Mouse (Mus musculus): ENCODE measurements at regions not wholly inside any gene's neighbourhood (a gene's known extent, or its start where the extent isn't known, plus 50 kb on each side); places are given as distances from the start of the nearest gene placed in this dataset.

DNA sequence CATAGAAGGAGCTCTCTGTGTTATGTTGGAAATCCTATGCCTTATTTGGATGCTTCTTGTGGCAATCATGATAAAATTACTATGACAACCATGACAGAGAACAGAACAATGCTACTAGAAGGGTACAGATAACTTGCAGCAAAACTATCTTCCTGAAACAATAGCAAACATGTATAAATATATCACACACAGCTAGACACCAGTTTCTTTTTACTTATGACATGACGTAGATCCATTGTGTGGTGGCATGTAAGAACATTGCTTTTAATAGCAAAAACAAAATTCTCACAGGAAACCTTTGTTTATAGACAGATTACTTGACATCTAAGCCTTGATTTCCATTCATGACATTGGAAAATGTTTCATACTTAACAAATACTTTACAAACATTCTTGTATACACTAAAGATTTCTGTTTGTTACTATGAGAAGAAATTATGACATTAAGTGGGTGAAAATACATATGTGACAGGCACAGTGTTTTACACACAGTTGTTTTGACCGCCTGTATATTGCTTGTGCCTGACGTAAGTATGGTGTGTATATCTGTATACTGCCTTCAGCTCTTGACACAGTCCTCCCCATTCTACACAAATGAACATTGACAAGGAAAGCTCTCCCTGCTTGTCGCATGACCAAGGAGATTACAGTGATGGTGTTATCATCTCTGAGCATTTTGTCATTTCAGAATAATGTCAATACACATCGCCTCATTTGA is 113.6 kb upstream of the Emcn start:
- ATAC-seq (ENCODE audit: insufficient number of reproducible peaks, insufficient read depth, low FRiP score, low read depth) = no peak
- H3K9ac ChIP-seq (ENCODE audit: low read length) = no peak overlapping the region
- H3K27ac ChIP-seq (replicated peaks in 1 of 2; ENCODE audit: control insufficient read depth in 1 of 2, insufficient read depth in 1 of 2, low read depth in 2 of 2, low read length in 2 of 2) = peak overlapping the region in 1 of 2 experiments; percentile 38; a peak in 1 of 4 replicates
- no peaks in the 10 kb centered on the region for H3K36me3 ChIP-seq (ENCODE audit: control insufficient read depth, insufficient read depth, low read length)
- H3K4me2 ChIP-seq (ENCODE audit: low read length) = no peak overlapping the region
- no peak overlapping the region for H3K4me3 ChIP-seq (ENCODE audit: control insufficient read depth in 1 of 2, insufficient read depth in 1 of 2, low read depth in 1 of 2, low read length in 2 of 2)
- no peaks in the 10 kb centered on the region for H3K27me3 ChIP-seq (ENCODE audit: control insufficient read depth, insufficient read depth, low read length)
- WGBS = 62% methylated on average over 5 of the region's 5 CpGs
- no peaks in the 10 kb centered on the region for H3K9me3 ChIP-seq (ENCODE audit: control insufficient read depth, low read length)
- H3K4me1 ChIP-seq (ENCODE audit: control insufficient read depth in 2 of 2, insufficient read depth in 2 of 2, low read length in 2 of 2) = peaks cover 2 to 3% of the 10 kb centered on the region in 2 experiments; a peak in 1 of 4 replicates

DNA sequence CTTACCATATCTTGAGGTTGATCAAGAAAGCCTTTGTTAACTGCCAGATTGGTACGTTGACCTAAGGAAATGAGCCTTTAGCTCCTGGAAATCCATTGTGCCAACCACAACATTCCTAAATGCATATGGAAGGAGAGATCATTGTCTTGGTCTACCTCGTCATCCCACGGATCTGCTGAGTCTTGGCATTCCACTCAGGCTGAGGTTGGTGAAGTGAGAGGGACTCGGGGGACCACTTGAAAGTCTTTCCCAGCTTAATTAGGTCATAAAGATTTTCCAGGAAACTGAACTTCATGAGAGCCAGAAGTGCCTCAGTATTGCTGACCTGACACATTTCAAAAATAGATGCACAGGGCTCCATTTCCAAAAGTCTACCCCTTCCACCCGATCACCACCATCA is 112.5 kb upstream of the Emcn start:
- Histone ChIP-seq H3K9me3 (ENCODE audit: control insufficient read depth, low read length) (no peaks in the 10 kb centered on the region), H3K27me3 (ENCODE audit: control insufficient read depth, insufficient read depth, low read length) (no peaks in the 10 kb centered on the region), H3K36me3 (ENCODE audit: control insufficient read depth, insufficient read depth, low read length) (no peaks in the 10 kb centered on the region), H3K4me2 (ENCODE audit: low read length) (no peak overlapping the region), H3K9ac (ENCODE audit: low read length) (no peak overlapping the region), H3K4me1 (ENCODE audit: control insufficient read depth in 2 of 2, insufficient read depth in 2 of 2, low read length in 2 of 2) (peaks cover 2 to 3% of the 10 kb centered on the region in 2 experiments; a peak in 1 of 4 replicates), H3K27ac (replicated peaks in 1 of 2; ENCODE audit: control insufficient read depth in 1 of 2, insufficient read depth in 1 of 2, low read depth in 2 of 2, low read length in 2 of 2) (no peak overlapping the region), H3K4me3 (ENCODE audit: control insufficient read depth in 1 of 2, insufficient read depth in 1 of 2, low read depth in 1 of 2, low read length in 2 of 2) (no peak overlapping the region)
- 0 out of 2 replicates have a peak, but pooled peaks have one; percentile 3 for ATAC-seq (ENCODE audit: insufficient number of reproducible peaks, insufficient read depth, low FRiP score, low read depth)
- 64% methylated on average over 5 of the region's 5 CpGs for WGBS

DNA sequence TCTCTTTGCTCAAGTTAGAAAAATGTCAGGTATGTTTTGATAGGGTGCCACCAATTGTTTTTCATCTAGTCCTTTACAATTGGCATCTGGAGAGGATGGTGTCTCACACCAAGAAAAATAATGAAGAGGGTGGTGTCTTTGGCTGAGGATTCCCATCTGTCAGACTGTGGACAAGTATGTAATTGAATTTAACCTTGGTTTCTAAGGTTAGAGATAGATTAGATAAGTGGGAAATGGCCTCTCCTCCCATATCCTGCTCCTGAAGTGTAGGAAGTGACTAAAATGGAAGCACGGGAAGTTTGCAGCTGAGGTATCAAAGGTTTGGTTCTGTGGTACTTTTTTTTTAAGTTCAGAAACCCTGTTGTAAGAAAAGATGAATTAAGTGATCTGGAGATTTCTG is 98.0 kb upstream of the Emcn start:
- Histone ChIP-seq H3K27ac (replicated peaks in 1 of 2; ENCODE audit: control insufficient read depth in 1 of 2, insufficient read depth in 1 of 2, low read depth in 2 of 2, low read length in 2 of 2) (no peak overlapping the region), H3K9me3 (ENCODE audit: control insufficient read depth, low read length) (no peaks in the 10 kb centered on the region)

DNA sequence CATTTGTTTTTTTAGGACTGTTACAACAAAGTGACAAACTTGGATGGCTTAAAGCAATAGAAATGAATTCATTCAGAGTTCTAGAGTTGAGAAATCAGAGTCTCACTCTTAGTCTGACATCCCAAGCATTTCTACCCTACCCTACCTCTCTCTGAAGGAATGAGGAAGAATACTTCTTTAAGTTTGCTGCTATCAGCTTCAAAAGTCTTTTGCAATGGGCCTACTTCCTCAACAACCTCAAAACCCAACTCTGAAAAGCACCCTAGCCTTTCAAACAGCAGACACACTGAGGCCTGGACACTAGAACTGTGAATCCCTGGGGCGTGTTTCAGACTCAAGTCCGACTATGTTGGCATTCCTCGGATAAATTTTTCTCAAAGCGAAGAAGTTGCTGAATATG is 77.0 kb upstream of the Emcn start:
- WGBS = 87% methylated on average over 4 of the region's 4 CpGs
- Histone ChIP-seq H3K27ac (replicated peaks in 1 of 2; ENCODE audit: control insufficient read depth in 1 of 2, insufficient read depth in 1 of 2, low read depth in 2 of 2, low read length in 2 of 2) (no peak overlapping the region), H3K4me3 (ENCODE audit: control insufficient read depth in 1 of 2, insufficient read depth in 1 of 2, low read depth in 1 of 2, low read length in 2 of 2) (no peak overlapping the region), H3K27me3 (ENCODE audit: control insufficient read depth, insufficient read depth, low read length) (no peaks in the 10 kb centered on the region), H3K36me3 (ENCODE audit: control insufficient read depth, insufficient read depth, low read length) (no peaks in the 10 kb centered on the region), H3K4me2 (ENCODE audit: low read length) (no peak overlapping the region), H3K9me3 (ENCODE audit: control insufficient read depth, low read length) (no peaks in the 10 kb centered on the region), H3K9ac (ENCODE audit: low read length) (no peak overlapping the region), H3K4me1 (ENCODE audit: control insufficient read depth in 2 of 2, insufficient read depth in 2 of 2, low read length in 2 of 2) (no peaks in the 10 kb centered on the region)
- ATAC-seq (ENCODE audit: insufficient number of reproducible peaks, insufficient read depth, low FRiP score, low read depth) = no peak

More for the DNA sequence above, 98.0 kb upstream of the Emcn start:
- Histone ChIP-seq H3K9ac (ENCODE audit: low read length) (no peak overlapping the region), H3K4me3 (ENCODE audit: control insufficient read depth in 1 of 2, insufficient read depth in 1 of 2, low read depth in 1 of 2, low read length in 2 of 2) (no peak overlapping the region), H3K27me3 (ENCODE audit: control insufficient read depth, insufficient read depth, low read length) (no peaks in the 10 kb centered on the region), H3K4me1 (ENCODE audit: control insufficient read depth in 2 of 2, insufficient read depth in 2 of 2, low read length in 2 of 2) (no peaks in the 10 kb centered on the region), H3K4me2 (ENCODE audit: low read length) (no peak overlapping the region), H3K36me3 (ENCODE audit: control insufficient read depth, insufficient read depth, low read length) (no peaks in the 10 kb centered on the region)
- 29% methylated on average over 1 of the region's 1 CpGs for WGBS
- no peak for ATAC-seq (ENCODE audit: insufficient number of reproducible peaks, insufficient read depth, low FRiP score, low read depth)

DNA sequence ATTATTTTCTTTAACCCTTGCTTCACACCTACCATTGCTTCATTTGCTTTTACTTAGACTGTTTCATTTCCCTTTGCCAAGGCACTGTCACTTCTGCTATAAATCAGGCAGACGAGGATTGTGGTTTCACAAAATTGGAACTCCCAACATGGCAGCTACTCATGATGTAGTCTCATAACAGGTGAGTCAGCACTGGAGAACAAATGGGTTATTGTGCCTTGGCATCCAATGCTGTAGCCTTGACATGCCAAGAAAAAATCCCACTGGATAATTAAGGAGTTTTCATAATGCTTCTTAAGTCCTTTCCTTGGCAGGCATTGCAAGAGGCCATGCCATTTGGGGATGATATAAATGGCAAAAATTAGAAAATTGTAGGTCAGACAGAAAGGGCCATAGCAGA is 73.1 kb upstream of the Emcn start:
- no peaks in the 10 kb centered on the region for H3K36me3 ChIP-seq (ENCODE audit: control insufficient read depth, insufficient read depth, low read length)
- no peaks in the 10 kb centered on the region for H3K9me3 ChIP-seq (ENCODE audit: control insufficient read depth, low read length)
- no peak overlapping the region for H3K9ac ChIP-seq (ENCODE audit: low read length)
- H3K27ac ChIP-seq (replicated peaks in 1 of 2; ENCODE audit: control insufficient read depth in 1 of 2, insufficient read depth in 1 of 2, low read depth in 2 of 2, low read length in 2 of 2) = no peak overlapping the region
- ATAC-seq (ENCODE audit: insufficient number of reproducible peaks, insufficient read depth, low FRiP score, low read depth) = no peak
- H3K4me3 ChIP-seq (ENCODE audit: control insufficient read depth in 1 of 2, insufficient read depth in 1 of 2, low read depth in 1 of 2, low read length in 2 of 2) = no peak overlapping the region
- H3K4me1 ChIP-seq (ENCODE audit: control insufficient read depth in 2 of 2, insufficient read depth in 2 of 2, low read length in 2 of 2) = no peaks in the 10 kb centered on the region
- H3K27me3 ChIP-seq (ENCODE audit: control insufficient read depth, insufficient read depth, low read length) = no peaks in the 10 kb centered on the region
- WGBS = 87% methylated on average over 1 of the region's 1 CpGs
- no peak overlapping the region for H3K4me2 ChIP-seq (ENCODE audit: low read length)

DNA sequence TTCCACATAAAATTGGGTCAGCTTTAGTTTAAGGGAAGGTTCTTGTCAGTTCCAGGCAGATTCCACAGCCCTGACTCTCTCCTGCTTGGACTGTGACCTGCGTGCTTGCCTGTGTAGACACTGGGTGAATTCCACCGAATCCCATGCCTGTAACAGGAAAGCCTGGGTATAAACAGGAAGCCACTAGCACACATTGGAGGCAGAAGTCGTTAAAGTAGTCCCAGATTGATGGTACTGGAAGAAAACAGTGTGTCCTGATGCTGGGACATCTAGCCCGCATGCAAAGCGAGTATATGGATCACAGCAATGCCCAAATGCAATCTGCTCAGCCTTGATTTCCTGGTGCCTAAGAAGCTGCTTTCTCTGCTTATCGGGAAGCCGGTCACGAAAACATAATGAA is 65.4 kb upstream of the Emcn start:
- Histone ChIP-seq H3K27ac (replicated peaks in 1 of 2; ENCODE audit: control insufficient read depth in 1 of 2, insufficient read depth in 1 of 2, low read depth in 2 of 2, low read length in 2 of 2) (no peak overlapping the region), H3K4me3 (ENCODE audit: control insufficient read depth in 1 of 2, insufficient read depth in 1 of 2, low read depth in 1 of 2, low read length in 2 of 2) (no peak overlapping the region), H3K4me2 (ENCODE audit: low read length) (no peak overlapping the region), H3K9ac (ENCODE audit: low read length) (no peak overlapping the region), H3K27me3 (ENCODE audit: control insufficient read depth, insufficient read depth, low read length) (no peaks in the 10 kb centered on the region), H3K4me1 (ENCODE audit: control insufficient read depth in 2 of 2, insufficient read depth in 2 of 2, low read length in 2 of 2) (no peaks in the 10 kb centered on the region), H3K9me3 (ENCODE audit: control insufficient read depth, low read length) (no peaks in the 10 kb centered on the region), H3K36me3 (ENCODE audit: control insufficient read depth, insufficient read depth, low read length) (no peaks in the 10 kb centered on the region)
- no peak for ATAC-seq (ENCODE audit: insufficient number of reproducible peaks, insufficient read depth, low FRiP score, low read depth)
- WGBS = 62% methylated on average over 8 of the region's 8 CpGs

DNA sequence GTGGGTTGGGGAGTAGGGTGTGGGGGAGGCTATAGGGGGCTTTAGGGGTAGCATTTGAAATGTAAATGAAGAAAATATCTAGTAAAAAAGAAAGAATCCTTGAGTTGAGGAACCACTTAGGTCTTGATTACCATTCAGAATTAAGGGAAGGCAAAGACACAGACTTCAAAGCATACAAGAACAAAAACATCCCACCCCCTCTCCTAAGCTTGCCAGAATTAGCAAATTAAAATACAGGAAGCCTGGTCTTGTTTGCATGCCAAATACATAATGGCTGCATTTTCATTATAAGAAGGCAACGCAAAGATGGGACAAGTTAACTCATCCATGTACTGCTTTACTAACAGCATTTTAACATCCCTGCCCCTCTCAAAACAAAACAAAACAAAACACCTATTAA is 61.6 kb upstream of the Emcn start:
- H3K27me3 ChIP-seq (ENCODE audit: control insufficient read depth, insufficient read depth, low read length) = no peaks in the 10 kb centered on the region
- no peak overlapping the region for H3K9ac ChIP-seq (ENCODE audit: low read length)
- H3K4me3 ChIP-seq (ENCODE audit: control insufficient read depth in 1 of 2, insufficient read depth in 1 of 2, low read depth in 1 of 2, low read length in 2 of 2) = no peak overlapping the region
- no peaks in the 10 kb centered on the region for H3K4me1 ChIP-seq (ENCODE audit: control insufficient read depth in 2 of 2, insufficient read depth in 2 of 2, low read length in 2 of 2)
- WGBS = 79% methylated on average over 1 of the region's 1 CpGs
- ATAC-seq (ENCODE audit: insufficient number of reproducible peaks, insufficient read depth, low FRiP score, low read depth) = no peak
- no peaks in the 10 kb centered on the region for H3K36me3 ChIP-seq (ENCODE audit: control insufficient read depth, insufficient read depth, low read length)
- H3K9me3 ChIP-seq (ENCODE audit: control insufficient read depth, low read length) = no peaks in the 10 kb centered on the region
- no peak overlapping the region for H3K27ac ChIP-seq (replicated peaks in 1 of 2; ENCODE audit: control insufficient read depth in 1 of 2, insufficient read depth in 1 of 2, low read depth in 2 of 2, low read length in 2 of 2)
- no peak overlapping the region for H3K4me2 ChIP-seq (ENCODE audit: low read length)

DNA sequence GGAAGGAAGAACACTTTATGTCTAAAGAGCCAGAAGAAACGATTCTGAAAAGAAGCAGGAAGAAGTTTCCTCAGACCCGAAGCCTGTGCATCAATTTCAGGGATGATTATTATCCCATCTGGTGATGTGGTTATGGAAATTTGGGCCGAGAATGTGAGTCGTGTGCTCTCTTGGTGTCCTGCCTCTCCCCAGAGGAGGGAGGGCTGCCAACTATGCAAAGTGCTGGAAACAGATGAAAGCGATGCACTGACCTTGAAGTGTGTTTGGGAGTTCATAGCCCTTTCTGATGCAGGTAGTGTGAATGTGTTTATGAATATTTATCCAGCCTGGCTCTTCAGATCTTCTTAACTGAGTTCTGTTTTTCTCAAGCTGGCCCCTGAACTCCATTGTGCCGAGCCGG is 59.8 kb upstream of the Emcn start:
- H3K9me3 ChIP-seq (ENCODE audit: control insufficient read depth, low read length) = no peaks in the 10 kb centered on the region
- H3K4me2 ChIP-seq (ENCODE audit: low read length) = no peak overlapping the region
- no peak for ATAC-seq (ENCODE audit: insufficient number of reproducible peaks, insufficient read depth, low FRiP score, low read depth)
- H3K36me3 ChIP-seq (ENCODE audit: control insufficient read depth, insufficient read depth, low read length) = no peaks in the 10 kb centered on the region
- no peak overlapping the region for H3K27ac ChIP-seq (replicated peaks in 1 of 2; ENCODE audit: control insufficient read depth in 1 of 2, insufficient read depth in 1 of 2, low read depth in 2 of 2, low read length in 2 of 2)
- H3K4me3 ChIP-seq (ENCODE audit: control insufficient read depth in 1 of 2, insufficient read depth in 1 of 2, low read depth in 1 of 2, low read length in 2 of 2) = no peak overlapping the region
- no peak overlapping the region for H3K9ac ChIP-seq (ENCODE audit: low read length)
- H3K27me3 ChIP-seq (ENCODE audit: control insufficient read depth, insufficient read depth, low read length) = no peaks in the 10 kb centered on the region
- H3K4me1 ChIP-seq (ENCODE audit: control insufficient read depth in 2 of 2, insufficient read depth in 2 of 2, low read length in 2 of 2) = no peaks in the 10 kb centered on the region
- 70% methylated on average over 7 of the region's 7 CpGs for WGBS

Data from heart, embryonic 14.5 days (tissue).